Mouse (Mus musculus): Measurements from ENCODE around the gene Ankrd40. TPM values are rescaled to one million over a fixed set of nuclear protein-coding genes. Genes with fewer than 3 reads are reported as not detected.

Ankrd40 gene
- polyA plus RNA-seq, 1 experiment from 2014 or later, result 23.0 TPM

Other genes with a start within 250 kb of the Ankrd40 start
- gene Tob1, start 116.5 kb upstream of the Ankrd40 start, polyA plus RNA-seq (2015; fragmentation: Nextera tagmentation; extraction: Ambion mirVana), result 46.0 and 49.9 TPM in 2 replicates
- 2.3 TPM in 2 replicates for gene Wfikkn2, start 82.0 kb upstream of the Ankrd40 start, polyA plus RNA-seq (2015; fragmentation: Nextera tagmentation; extraction: Ambion mirVana)
- gene Gm21885, start 46.1 kb upstream of the Ankrd40 start, polyA plus RNA-seq (2015; fragmentation: Nextera tagmentation; extraction: Ambion mirVana), result 44.6 and 53.2 TPM in 2 replicates
- 85.9 and 103 TPM in 2 replicates for gene Luc7l3, start 6.0 kb upstream of the Ankrd40 start, polyA plus RNA-seq (2015; fragmentation: Nextera tagmentation; extraction: Ambion mirVana)
- gene Abcc3, start 65.0 kb downstream of the Ankrd40 start, polyA plus RNA-seq (2015; fragmentation: Nextera tagmentation; extraction: Ambion mirVana), result 1.5 and 2.6 TPM in 2 replicates
- 5.2 and 7.9 TPM in 2 replicates for gene Cacna1g, start 146.2 kb downstream of the Ankrd40 start, polyA plus RNA-seq (2015; fragmentation: Nextera tagmentation; extraction: Ambion mirVana)
- gene Spata20, start 158.2 kb downstream of the Ankrd40 start, polyA plus RNA-seq (2015; fragmentation: Nextera tagmentation; extraction: Ambion mirVana), result 0.06 TPM in 1 of 2 replicates, not detected in the other
- gene Epn3, start 172.0 kb downstream of the Ankrd40 start, polyA plus RNA-seq (2015; fragmentation: Nextera tagmentation; extraction: Ambion mirVana), result 2.1 and 3.3 TPM in 2 replicates
- gene Mycbpap, start 193.7 kb downstream of the Ankrd40 start, polyA plus RNA-seq (2015; fragmentation: Nextera tagmentation; extraction: Ambion mirVana), result 2.0 and 2.2 TPM in 2 replicates
- 2.8 and 3.4 TPM in 2 replicates for gene Rsad1, start 221.3 kb downstream of the Ankrd40 start, polyA plus RNA-seq (2015; fragmentation: Nextera tagmentation; extraction: Ambion mirVana)
- gene Chad, start 237.0 kb downstream of the Ankrd40 start, polyA plus RNA-seq (2015; fragmentation: Nextera tagmentation; extraction: Ambion mirVana), result 1.0 and 1.4 TPM in 2 replicates

Data from intestine, embryonic 15.5 days (tissue).